Mouse (Mus musculus) forebrain, embryonic 11.5 days (tissue): Measurements from ENCODE around the gene Utp11. TPM values are rescaled to one million over a fixed set of nuclear protein-coding genes. Genes with fewer than 3 reads are reported as not detected.
A peak's percentile ranks its signal among the peaks of the same experiment; 100 is the strongest.
"Not testable (repeated sequence)": the region's sequence is repeated elsewhere in the genome, so short reads cannot be mapped to it uniquely, and the experiment has no call there.

Source experiments
- ATAC-seq: fragments of 200-750 bp; cut with Nextera tagmentation; replicated peaks from 2 replicates; pipeline ENCODE4 v1.8.0; 2017; ENCODE audit warnings: moderate TSS enrichment; ENCODE audit not compliant: low FRiP score
- DNase-seq: peaks from one replicate; pipeline ENCODE4 v3.0.0-alpha.2; 2017; ENCODE audit warnings: low spot score
- H3K27ac ChIP-seq: fragments of 300-500 bp; sonication (generic); 2 replicates; pipeline ENCODE4 v1.5.1; 2014; ENCODE audit warnings: low read depth, low read length
- H3K27me3 ChIP-seq: fragments of 300-500 bp; sonication (generic); 2 replicates; pipeline ENCODE4 v1.6.1; 2014; ENCODE audit warnings: mild to moderate bottlenecking, low read length, mixed read lengths; ENCODE audit not compliant: control insufficient read depth, insufficient read depth
- H3K36me3 ChIP-seq: fragments of 300-500 bp; sonication (generic); 2 replicates; pipeline ENCODE4 v1.6.1; 2014; ENCODE audit warnings: mild to moderate bottlenecking, low read length, moderate library complexity, mixed read lengths; ENCODE audit not compliant: control insufficient read depth, insufficient read depth
- H3K4me1 ChIP-seq: fragments of 300-500 bp; sonication (generic); replicated peaks from 2 replicates; pipeline ENCODE4 v1.6.1; 2014; ENCODE audit warnings: low read length, mixed read lengths; ENCODE audit not compliant: control insufficient read depth, insufficient read depth
- H3K4me2 ChIP-seq: fragments of 300-500 bp; sonication (generic); 2 replicates; pipeline ENCODE4 v1.6.1; 2014; ENCODE audit warnings: low read depth, mild to moderate bottlenecking, low read length, moderate library complexity, mixed read lengths; ENCODE audit not compliant: severe bottlenecking
- H3K4me3 ChIP-seq: fragments of 300-500 bp; sonication (generic); 2 replicates; pipeline ENCODE4 v1.5.1; 2014; ENCODE audit warnings: low read depth, low read length
- H3K9ac ChIP-seq: fragments of 300-500 bp; sonication (generic); 2 replicates; pipeline ENCODE4 v1.6.1; 2014; ENCODE audit warnings: low read length
- H3K9me3 ChIP-seq: fragments of 300-500 bp; sonication (generic); 2 replicates; pipeline ENCODE4 v1.6.1; 2016; ENCODE audit warnings: low read length, mixed read lengths; ENCODE audit not compliant: control insufficient read depth
- WGBS: fragments of 180-500 bp; shearing (Covaris S2); extraction: QIAGEN DNeasy Blood & Tissue Kit; methylation state at CpG from one replicate; pipeline ENCODE4 v1.1.7; 2014; 5-methylcytosine and 5-hydroxymethylcytosine counted together
- polyA plus RNA-seq: library from polyadenylated mRNA; unstranded; fragments of >200 nt; fragmentation: Nextera tagmentation; extraction: Ambion mirVana; gene quantifications from 2 replicates; pipeline ENCODE4 v1.2.1, GENCODE M21; 2014

Utp11 gene
- polyA plus RNA-seq, 1 experiment from 2014 or later, result 63.2 TPM

- H3K4me3 ChIP-seq, DNase-seq, H3K9me3 ChIP-seq, H3K27me3 ChIP-seq, H3K36me3 ChIP-seq, H3K9ac ChIP-seq, ATAC-seq: not testable (repeated sequence)
- 17% methylated on average over 1 of the region's 1 CpGs for WGBS
- peaks cover 30% of the 10 kb centered on the region for H3K4me1 ChIP-seq
- peak overlapping the region; percentile 66; the same call in 1 of the 2 replicates for H3K27ac ChIP-seq
- peak overlapping the region; percentile 57; the same call in 1 of the 2 replicates for H3K4me2 ChIP-seq
Measured at GRCm38 (mm10) chr4:124708200-124708517, 14.8 kb upstream of the Utp11 start.

- H3K9me3 ChIP-seq, H3K27ac ChIP-seq, H3K4me2 ChIP-seq, DNase-seq, H3K4me3 ChIP-seq, ATAC-seq, H3K36me3 ChIP-seq, H3K27me3 ChIP-seq, H3K9ac ChIP-seq: not testable (repeated sequence)
- 85% methylated on average over 25 of the region's 25 CpGs for WGBS
- peaks cover 30% of the 10 kb centered on the region for H3K4me1 ChIP-seq
Measured at GRCm38 (mm10) chr4:124707381-124708199, 14.2 kb upstream of the Utp11 start.

- Histone ChIP-seq H3K4me2 (no peak overlapping the region), H3K27me3 (no peaks in the 10 kb centered on the region; the same call in 1 of the 2 replicates), H3K9ac (no peak overlapping the region), H3K27ac (no peak overlapping the region), H3K4me1 (peaks cover 34% of the 10 kb centered on the region), H3K36me3 (no peaks in the 10 kb centered on the region), H3K4me3 (no peak overlapping the region), H3K9me3 (no peaks in the 10 kb centered on the region)
- DNase-seq, result no peak
- no peak for ATAC-seq
- WGBS, result 85% methylated on average over 23 of the region's 23 CpGs
Measured at GRCm38 (mm10) chr4:124705661-124706269, 12.4 kb upstream of the Utp11 start.

DNA sequence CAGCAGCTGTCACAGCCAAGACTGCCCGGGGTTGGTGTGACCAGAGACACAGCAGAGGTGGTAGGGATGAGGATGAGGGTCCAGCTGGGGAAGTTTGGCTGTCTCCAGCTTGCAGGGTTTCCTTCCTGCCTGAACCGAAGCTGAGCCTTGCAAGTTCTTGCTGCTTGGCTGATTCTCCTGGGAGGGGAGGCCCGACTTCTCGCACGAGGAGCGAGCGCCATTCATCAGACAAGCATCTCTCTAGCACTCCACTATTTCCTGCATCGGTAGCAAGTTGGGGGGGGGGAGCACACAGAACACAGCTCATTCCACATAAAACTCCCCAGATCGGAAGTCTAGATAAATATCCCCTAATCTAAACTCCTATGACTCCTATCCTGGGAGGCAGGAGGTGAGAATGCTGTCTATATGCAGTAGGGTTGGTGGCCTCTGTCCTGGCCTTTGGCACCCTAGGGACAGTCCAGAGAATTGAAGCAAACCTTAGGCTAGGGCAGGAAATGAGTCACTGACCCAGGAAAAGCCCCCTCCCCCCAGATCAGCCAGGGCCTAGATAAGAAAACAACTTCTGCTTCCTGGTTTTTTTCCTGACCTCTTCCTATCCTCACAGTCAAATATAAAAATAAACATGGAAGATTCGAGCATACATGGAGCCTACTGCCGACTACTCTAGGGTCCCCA lies 11.5 kb upstream of the Utp11 start:
- 18% methylated on average over 11 of the region's 11 CpGs for WGBS
- DNase-seq, result peak; percentile 62
- Histone ChIP-seq H3K27me3 (no peaks in the 10 kb centered on the region; the same call in 1 of the 2 replicates), H3K36me3 (no peaks in the 10 kb centered on the region), H3K4me2 (peak overlapping the region; percentile 22), H3K9ac (peak overlapping the region; percentile 55), H3K9me3 (no peaks in the 10 kb centered on the region), H3K4me3 (peak overlapping the region; percentile 12; the same call in 1 of the 2 replicates), H3K4me1 (peaks cover 36% of the 10 kb centered on the region), H3K27ac (peak overlapping the region; percentile 75)
- no peak for ATAC-seq

DNA sequence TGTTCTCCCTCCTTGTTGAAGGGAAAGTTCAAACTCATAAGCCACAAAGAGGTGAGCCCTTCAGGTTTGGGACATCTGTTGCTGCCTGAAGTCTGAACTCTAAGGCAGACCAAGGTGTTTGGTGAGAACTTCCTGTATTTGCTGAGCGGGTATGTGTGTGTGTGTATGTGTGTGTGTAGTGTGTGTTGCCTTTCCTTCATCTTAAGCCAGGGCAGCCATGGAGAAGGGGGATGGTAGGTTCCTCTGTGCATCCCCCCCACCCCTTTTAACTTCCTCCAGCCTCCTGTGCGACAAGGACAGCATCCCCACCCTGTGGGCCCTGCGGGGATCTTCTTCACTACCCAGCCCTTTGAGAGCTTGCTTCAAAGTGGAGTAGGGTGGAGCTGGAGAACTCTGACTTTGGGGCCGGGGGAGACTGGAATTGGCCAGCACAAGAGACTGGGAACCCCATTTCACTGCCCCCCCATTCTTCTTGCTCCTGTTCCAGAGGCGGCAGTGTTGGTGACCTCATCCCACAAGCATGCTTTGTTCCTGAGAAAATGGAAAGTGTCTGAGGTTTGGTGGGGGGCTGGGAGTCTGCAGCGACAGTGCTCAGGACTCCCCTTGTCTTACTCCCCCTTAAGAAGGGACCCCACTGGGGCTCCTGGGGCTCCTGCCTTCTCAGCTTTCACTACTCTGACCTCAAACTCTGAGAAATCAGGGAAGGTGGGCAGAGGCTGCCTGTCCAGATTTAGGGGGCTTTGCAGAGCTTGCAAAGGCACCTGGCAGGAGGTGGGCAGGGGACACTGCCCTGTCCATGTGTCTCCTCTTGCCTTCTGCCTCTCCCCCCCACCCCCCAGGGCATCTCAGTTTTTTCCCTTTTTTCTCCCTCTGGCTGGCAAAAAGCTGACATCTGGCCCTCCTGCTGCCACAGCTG lies 10.7 kb upstream of the Utp11 start:
- Histone ChIP-seq H3K4me3 (peak overlapping the region; percentile 12; the same call in 1 of the 2 replicates), H3K9me3 (no peaks in the 10 kb centered on the region), H3K27me3 (no peaks in the 10 kb centered on the region; the same call in 1 of the 2 replicates), H3K27ac (peak overlapping the region; percentile 75), H3K9ac (peak overlapping the region; percentile 55), H3K4me1 (peaks cover 31% of the 10 kb centered on the region), H3K36me3 (no peaks in the 10 kb centered on the region), H3K4me2 (peak overlapping the region; percentile 22)
- ATAC-seq (peak; percentile 20; the same call in 1 of the 2 replicates), DNase-seq (peak; percentile 65)
- WGBS, result 6% methylated on average over 6 of the region's 6 CpGs

DNA sequence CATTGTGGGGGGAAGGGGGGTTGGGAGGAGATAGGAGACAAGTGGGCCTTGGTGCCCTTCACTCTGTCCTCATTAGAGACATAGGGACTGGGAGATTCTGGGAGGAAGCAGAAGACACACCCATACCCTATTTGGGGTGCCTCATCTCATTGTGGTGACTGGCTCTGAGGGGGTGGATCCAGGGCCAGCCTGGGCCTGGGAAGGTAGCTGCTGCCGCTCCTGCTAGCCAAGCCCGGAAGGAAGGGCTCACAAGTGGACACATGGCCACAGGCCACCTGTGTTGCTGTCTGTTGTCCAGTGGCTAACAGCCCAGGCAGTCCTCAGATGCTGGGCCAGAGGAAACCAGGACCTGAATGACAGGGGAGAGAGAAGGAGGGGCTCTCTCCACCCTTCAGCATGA lies 10.0 kb upstream of the Utp11 start:
- H3K9ac ChIP-seq, result no peak overlapping the region
- no peaks in the 10 kb centered on the region for H3K9me3 ChIP-seq
- DNase-seq, result no peak
- H3K4me2 ChIP-seq, result peak overlapping the region; percentile 22; the same call in 1 of the 2 replicates
- H3K4me3 ChIP-seq, result no peak overlapping the region
- ATAC-seq, result no peak
- 30% methylated on average over 2 of the region's 2 CpGs for WGBS
- H3K27me3 ChIP-seq, result no peaks in the 10 kb centered on the region
- peak overlapping the region; percentile 75; the same call in 1 of the 2 replicates for H3K27ac ChIP-seq
- H3K4me1 ChIP-seq, result peaks cover 24% of the 10 kb centered on the region
- no peaks in the 10 kb centered on the region for H3K36me3 ChIP-seq

GRCm38 (mm10) chr4:124701916-124702315 lies 8.5 kb upstream of the Utp11 start:
- Histone ChIP-seq H3K27ac (no peak overlapping the region), H3K4me1 (peaks cover 23% of the 10 kb centered on the region)
- no peak for ATAC-seq

More at GRCm38 (mm10) chr4:124701916-124702315, 8.5 kb upstream of the Utp11 start:
- no peaks in the 10 kb centered on the region for H3K9me3 ChIP-seq
- H3K4me2 ChIP-seq, result peak overlapping the region; percentile 98
- no peaks in the 10 kb centered on the region for H3K27me3 ChIP-seq
- peak overlapping the region; percentile 74 for H3K9ac ChIP-seq
- WGBS, result 35% methylated on average over 2 of the region's 5 CpGs
- H3K36me3 ChIP-seq, result no peaks in the 10 kb centered on the region
- peak overlapping the region; percentile 72 for H3K4me3 ChIP-seq
- no peak for DNase-seq
